Mouse (Mus musculus) erythroblast, embryonic 14.5 days (primary cell): ENCODE measurements around the gene Ccdc157.

Source experiments
- GATA1 ChIP-seq: IDR thresholded peaks from 2 replicates; pipeline ENCODE4 v1.6.1; 2012; ENCODE audit warnings: low read length, inconsistent platforms, mixed read lengths
- TAL1 ChIP-seq: IDR thresholded peaks from 3 replicates; pipeline ENCODE4 v1.6.1; 2012; ENCODE audit warnings: low read length, inconsistent platforms, mixed read lengths

- no peak for TF ChIP-seq GATA1
- no peak for TF ChIP-seq TAL1
These were observed 37.9 kb downstream of the Ccdc157 start for GRCm38 (mm10) chr11:4122226-4122625.
